ENCODE assay signal across 8 mouse cellular contexts in genomic region chr8:103964293-103964918, GRCm38 (mm10).
DNase-seq lines count a peak whose midpoint lies in the region.

No protein-coding gene starts in this region.

- intact Hi-C loops in left cerebral cortex, postnatal 4 days (cut with DNase I): no loop called here

- peak; percentile 16 to 20 for DNase-seq in frontal cortex, postnatal 10 days (ENCODE audit: low spot score in 2 of 2)
- DNase-seq in frontal cortex, adult 2 months (ENCODE audit: extremely low spot score in 1 of 2, low spot score in 1 of 2): no peak
- peak; percentile 35 for DNase-seq in left cerebral cortex, postnatal 4 days
- DNase-seq in left cerebral cortex, adult 18-20 months (ENCODE audit: low spot score in 2 of 2): no peak
- peak; percentile 24 for DNase-seq in brain, embryonic 18.5 days (ENCODE audit: low read depth, low spot score)
- peak; percentile 77 for DNase-seq in lung, postnatal 10 days
- no peak for DNase-seq in frontal cortex, postnatal 25 days (ENCODE audit: low spot score in 2 of 2)
- DNase-seq in gastrocnemius, adult 8-10 months (ENCODE audit: low spot score in 2 of 2): no peak

Comparison
In these comparisons a context has a peak if more than half of its experiments do, and no peak if none do; other contexts are left out.
1. DNase-seq: peak in frontal cortex, postnatal 10 days (2 of 2), left cerebral cortex, postnatal 4 days (single experiment), brain, embryonic 18.5 days (single experiment) and lung, postnatal 10 days (single experiment); none in frontal cortex, adult 2 months (0 of 2), left cerebral cortex, adult 18-20 months (0 of 2), frontal cortex, postnatal 25 days (0 of 2) and gastrocnemius, adult 8-10 months (0 of 2).